Mouse (Mus musculus) 416B (cell line): ENCODE results near the gene Txlng.
"Not testable (repeated sequence)": the region's sequence is repeated elsewhere in the genome, so short reads cannot be mapped to it uniquely, and the experiment has no call there.

ENCODE experiments used
- DNase-seq: peaks from one replicate; pipeline ENCODE4 v3.0.0; 2011; ENCODE audit warnings: low read depth

The Txlng gene

DNA sequence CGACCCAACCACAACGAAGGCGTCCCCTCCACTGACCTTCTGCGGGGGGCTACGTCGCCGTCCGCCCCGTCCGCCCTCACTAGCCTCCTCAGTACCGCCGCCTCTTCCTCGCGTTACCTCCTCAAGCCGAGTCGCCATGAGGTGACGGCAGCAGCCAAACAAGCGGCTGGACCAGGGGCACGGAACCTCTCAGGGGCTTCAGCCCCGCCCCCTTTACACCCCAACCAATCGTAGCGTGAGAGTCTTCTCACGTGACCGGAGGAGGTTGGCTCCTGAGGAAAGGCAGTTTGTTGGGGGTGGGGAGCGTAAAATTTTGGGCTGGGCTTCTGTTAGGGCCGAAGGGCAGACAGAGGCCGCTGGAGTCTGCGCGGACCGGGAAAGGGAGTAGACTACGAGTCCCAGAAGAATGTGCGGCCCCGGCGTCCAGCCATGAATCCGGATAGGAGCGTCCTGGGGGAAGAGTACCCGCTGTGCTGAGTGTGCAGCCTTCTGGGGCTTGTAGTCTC is at the start of gene Txlng:
Gene Txlng, minus strand, starts transcription at position 252 of the 506 bp plus-strand sequence.
- DNase-seq: peak; percentile 98

DNA sequence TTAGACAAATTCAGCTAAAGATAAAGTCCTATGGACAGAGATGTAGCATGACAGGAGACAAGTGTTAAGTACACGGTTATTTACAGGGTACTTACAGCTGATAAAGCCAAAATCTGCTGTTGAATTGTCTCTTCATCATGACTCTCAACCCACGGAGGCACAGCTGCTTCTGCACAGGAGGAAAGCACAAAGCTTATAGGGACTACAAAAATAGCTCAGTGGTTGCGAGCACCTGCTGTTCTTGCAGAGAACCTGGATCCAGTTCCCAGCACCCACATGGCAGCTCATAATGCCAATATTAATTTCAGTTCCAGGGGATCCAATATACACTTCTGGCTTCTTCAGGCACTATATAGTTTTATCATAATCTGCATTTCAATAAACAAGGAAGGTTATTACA is 49.0 kb upstream of the Txlng start:
- no peak for DNase-seq

DNA sequence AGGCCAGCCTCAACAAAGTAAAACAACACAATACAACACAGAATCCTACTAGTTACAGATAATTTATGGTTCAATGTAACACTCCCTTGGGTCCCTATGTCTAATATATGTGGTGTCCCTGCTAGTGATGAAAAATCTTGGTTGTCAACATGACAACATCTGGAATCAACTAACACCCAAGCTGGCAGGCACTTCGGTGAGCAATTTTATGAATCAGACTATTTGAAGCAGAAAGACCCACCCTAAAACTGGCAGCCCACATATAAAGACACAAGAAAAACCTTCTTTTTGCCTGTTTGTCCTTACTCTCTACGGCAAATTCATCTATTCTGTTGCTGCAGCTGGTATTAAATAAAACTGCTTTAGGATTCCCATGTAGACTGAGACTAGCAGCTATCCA is 44.5 kb upstream of the Txlng start:
- DNase-seq: no peak

GRCm38 (mm10) chrX:162871734-162872517 is 42.7 kb upstream of the Txlng start:
- DNase-seq: peak; percentile 34

DNA sequence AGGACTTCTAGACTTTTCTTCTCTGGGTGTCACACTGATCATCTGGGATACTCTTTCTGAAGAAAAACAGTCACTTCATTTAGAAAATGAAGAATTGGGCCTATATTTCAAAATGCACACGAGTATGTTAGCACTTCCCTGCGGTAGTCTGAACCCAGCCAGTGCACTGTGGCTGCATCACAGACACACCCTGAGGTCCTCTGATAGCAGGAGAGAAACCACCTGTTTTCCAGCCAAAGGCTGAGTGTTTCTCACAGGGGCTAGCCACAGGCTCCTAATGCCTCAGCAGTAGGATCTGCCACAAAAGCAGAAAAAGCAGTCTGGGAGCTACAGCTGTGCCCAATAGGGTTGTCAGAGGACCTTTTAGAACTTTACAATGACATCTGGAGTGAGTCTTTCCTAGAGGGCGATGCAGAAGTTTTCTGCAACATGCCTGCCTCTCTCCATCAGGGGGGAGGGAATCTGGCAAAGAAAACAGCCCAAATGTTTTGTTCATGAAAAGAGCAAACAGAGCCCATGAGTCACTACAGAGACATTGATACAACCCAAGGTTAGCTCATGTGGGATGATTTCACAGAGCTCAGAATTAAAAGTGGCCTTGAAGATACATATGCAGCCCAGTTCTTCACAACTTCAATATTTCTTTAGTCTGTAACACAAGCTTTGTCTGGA is 39.2 kb upstream of the Txlng start:
- DNase-seq: no peak

DNA sequence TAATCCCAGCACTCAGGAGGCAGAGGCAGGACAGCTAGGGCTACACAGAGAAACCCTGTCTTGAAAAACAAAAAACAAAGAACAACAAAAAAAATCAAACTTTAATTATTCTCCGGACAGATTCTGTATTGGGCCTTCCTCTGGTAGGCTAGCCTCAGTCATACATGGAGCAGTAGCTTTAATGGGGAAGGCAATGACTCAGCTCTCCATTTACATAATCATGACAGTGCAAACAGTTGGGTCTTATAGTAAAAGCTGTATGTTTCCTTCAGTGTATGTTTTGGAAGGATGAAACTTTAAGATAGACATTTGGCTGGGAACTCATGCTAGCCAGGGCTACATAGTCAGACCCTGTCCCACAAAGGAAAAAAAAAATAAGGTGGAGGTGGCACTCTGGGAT is 19.4 kb upstream of the Txlng start:
- DNase-seq: peak; percentile 66

DNA sequence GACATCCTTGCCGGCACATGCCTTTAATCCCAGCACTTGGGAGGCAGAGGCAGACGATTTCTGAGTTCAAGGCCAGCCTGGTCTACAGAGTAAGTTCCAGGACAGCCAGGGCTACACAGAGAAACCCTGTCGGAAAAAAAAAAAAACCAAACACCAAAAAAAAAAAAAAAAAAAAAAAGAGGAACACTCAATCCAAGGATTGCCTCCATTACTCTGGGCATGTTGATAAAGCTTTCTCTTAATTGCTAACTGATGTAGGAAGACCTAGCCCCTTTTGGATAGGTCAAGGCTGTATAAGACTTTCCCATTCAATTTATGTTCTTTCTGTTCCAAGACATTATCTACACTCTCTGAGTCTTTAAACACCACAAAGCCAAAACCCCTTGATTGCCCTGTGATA is 16.3 kb upstream of the Txlng start:
- no peak for DNase-seq

DNA sequence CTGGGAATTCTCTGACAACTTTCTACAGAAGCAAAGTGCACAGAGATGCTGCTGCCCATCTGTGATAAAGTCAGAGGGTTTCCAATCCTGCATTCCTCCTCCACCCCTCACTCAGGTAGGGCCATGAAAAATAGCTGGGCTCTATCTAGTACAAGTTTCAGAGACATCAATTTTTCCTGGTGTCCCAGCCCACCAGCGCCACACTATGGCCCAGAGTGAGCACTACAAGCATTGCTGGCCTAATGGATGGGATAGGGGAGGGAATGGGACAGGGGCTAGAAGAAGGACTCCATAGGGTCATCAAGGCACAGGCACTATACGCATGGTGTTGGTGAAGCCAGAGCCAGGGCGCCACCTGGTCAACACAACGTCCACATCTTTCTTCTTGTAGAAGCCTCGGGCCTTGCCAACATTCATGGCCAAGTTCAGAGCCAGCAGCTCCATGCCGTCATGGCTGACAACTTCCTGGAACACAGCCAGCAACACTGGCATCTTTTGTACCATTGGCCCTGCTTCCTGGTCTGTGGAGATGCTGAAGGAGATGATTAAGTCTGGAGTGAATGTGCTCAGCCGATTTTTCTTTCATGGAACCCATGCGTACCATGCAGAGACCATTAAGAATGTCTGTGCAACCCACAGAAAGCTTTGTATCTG is 15.3 kb upstream of the Txlng start:
- DNase-seq: no peak

GRCm38 (mm10) chrX:162832101-162832500 is 2.8 kb upstream of the Txlng start:
- DNase-seq: no peak

- no peak for DNase-seq
Observed at GRCm38 (mm10) chrX:162831542-162831941, 2.3 kb upstream of the Txlng start.

GRCm38 (mm10) chrX:162831036-162831435 is 1.8 kb upstream of the Txlng start:
- DNase-seq: no peak

DNA sequence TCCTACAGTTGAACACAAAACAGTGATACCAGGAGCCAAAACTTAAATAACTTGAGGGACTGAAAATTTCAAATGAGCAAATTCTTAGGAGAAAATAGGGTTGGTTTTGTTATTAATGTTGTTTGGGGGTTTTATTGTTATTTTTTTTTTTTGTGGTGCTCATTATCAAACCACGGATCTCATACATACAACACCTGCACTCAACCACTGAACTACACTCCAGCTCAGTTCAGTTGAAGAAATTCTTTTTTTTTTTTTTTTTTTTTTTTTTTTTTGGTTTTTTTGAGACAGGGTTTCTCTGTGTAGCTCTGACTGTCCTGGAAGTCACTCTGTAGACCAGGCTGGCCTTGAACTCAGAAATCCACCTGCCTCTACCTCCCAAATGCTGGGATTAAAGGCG is 1.1 kb upstream of the Txlng start:
- DNase-seq: not testable (repeated sequence)

DNA sequence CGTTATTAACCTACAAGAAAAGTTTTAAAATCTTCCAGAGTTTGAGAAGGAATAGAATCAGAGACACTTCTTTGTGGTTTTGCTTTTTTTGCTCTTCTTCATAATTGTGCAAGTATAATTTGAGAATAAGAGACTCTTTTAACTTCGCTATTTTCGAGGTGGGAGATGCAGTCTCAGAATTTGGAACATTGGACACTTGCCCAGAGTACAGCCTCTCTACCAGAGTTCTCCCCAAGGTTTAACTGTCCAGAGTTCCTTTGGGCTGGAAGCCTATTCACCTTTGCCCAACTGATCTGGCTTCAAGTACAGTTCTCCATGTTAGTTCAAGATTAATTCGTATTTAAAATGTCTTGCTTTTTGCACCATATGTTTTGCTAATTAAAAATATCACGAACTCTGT is 487 bp upstream of the Txlng start:
- DNase-seq: no peak

GRCm38 (mm10) chrX:162828783-162829182 is 471 bp downstream of the Txlng start:
- no peak for DNase-seq

DNA sequence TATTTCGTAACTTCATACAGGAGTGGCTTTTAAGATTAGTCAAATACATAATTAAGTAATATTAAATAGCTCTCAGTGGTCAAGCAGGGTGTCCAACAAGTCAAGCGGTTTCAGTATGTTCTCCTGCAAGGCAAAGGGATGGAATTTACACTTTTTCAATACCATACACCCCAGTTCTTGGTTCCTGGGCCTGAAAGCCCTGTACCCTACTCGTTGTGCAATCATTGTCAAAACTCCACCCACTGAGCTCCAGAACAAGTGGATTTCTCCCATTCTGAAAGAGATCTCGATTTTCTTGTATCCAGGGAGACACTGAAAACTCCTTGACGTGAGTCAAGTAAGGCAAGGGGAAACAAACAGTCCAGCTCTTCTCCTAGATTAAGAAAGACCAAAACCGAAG is 1.2 kb downstream of the Txlng start:
- peak; percentile 50 for DNase-seq

DNA sequence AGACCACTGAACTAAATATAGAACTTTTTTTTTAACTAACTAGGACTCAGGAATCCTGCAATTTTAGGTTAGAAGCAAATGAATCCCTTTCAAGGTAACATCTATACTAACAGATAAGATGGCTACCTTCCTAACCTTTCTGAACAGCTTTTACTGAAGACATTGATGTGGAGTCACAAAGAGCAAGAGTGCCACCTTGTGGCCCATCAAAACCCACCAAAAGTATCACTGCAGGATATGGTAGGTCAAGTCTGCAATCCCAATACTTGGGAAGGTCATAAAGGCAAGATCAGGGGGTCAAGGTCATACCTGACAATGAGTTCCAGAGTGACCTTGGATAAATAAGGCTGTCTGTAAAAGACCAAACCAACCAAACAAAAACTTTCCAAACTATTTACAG is 28.9 kb downstream of the Txlng start:
- peak; percentile 65 for DNase-seq

- DNase-seq: peak; percentile 27
Observed at GRCm38 (mm10) chrX:162791392-162791791, 37.9 kb downstream of the Txlng start.

- DNase-seq: no peak
Observed at GRCm38 (mm10) chrX:162788372-162788771, 40.9 kb downstream of the Txlng start.

GRCm38 (mm10) chrX:162770726-162771125 is 58.5 kb downstream of the Txlng start:
- DNase-seq: no peak

- peak; percentile 51 for DNase-seq
Observed at GRCm38 (mm10) chrX:162761716-162762395, 67.4 kb downstream of the Txlng start.

DNA sequence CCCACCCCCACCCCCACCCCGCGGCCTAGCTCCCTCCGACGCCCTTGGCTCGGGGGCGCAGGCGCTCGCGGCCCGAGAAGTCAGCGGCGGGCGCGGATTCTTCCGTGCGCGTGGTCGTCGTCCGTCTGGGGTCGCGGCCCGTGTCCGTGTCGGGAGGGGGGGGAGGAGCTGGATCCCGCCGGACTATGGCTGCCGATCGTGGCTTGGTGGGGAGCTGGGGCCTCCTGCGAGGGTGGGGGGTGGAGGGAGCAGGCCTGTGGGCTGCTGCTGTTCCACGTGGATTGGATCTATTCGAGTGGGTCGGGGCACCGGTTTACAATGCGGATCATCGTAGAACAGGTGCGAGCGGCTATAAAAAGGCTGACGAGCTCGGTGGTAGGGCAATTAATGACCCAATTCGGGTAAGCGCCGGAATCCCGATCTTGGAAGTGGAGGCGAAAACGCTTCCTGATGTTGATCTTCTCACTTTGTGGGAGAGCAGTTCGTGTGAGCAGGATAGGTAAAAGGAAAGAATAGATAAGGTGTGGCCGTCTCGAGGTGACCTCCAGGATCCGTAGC is 68.2 kb downstream of the Txlng start:
- DNase-seq: no peak
